Mouse (Mus musculus) cerebellum, adult 18-20 months (tissue): ENCODE data around the gene M1ap.
A peak's percentile ranks its signal among the peaks of the same experiment; 100 is the strongest.

Source experiments
- DNase-seq, 2 experiments: peaks; one replicate each; pipeline ENCODE4 v3.0.0; 2021

Gene M1ap

GRCm38 (mm10) chr6:83038496-83039012 lies 91.9 kb downstream of the M1ap start:
- peak; percentile 87 to 90 for DNase-seq

- no peak for DNase-seq
Observed at GRCm38 (mm10) chr6:83040601-83041000, 93.9 kb downstream of the M1ap start.

- DNase-seq: no peak
Observed at GRCm38 (mm10) chr6:83043561-83043960, 96.9 kb downstream of the M1ap start.

GRCm38 (mm10) chr6:83043993-83044392 lies 97.3 kb downstream of the M1ap start:
- DNase-seq: no peak

GRCm38 (mm10) chr6:83044742-83045141 lies 98.0 kb downstream of the M1ap start:
- DNase-seq: no peak

- no peak for DNase-seq
Observed at GRCm38 (mm10) chr6:83049367-83049766, 102.7 kb downstream of the M1ap start.

- DNase-seq: peak in 1 of 2 experiments; percentile 41
Observed at GRCm38 (mm10) chr6:83053136-83053960, 106.6 kb downstream of the M1ap start.

- peak; percentile 97 for DNase-seq
Observed at GRCm38 (mm10) chr6:83054074-83054851, 107.6 kb downstream of the M1ap start, which contains the start of gene Aup1. Aup1 (plus strand) TSS chr6:83054521.

- no peak for DNase-seq
Observed at GRCm38 (mm10) chr6:83054871-83055431, 108.2 kb downstream of the M1ap start, which contains the start of gene Htra2. Htra2 (minus strand) TSS chr6:83055273.

GRCm38 (mm10) chr6:83057790-83058189 lies 111.1 kb downstream of the M1ap start, which contains the start of gene Dqx1:
Dqx1 (plus strand) TSS chr6:83057844.
- no peak for DNase-seq

GRCm38 (mm10) chr6:83058725-83059124 lies 112.0 kb downstream of the M1ap start:
- no peak for DNase-seq

GRCm38 (mm10) chr6:83065995-83066394 lies 119.3 kb downstream of the M1ap start:
- no peak for DNase-seq

GRCm38 (mm10) chr6:83066441-83066840 lies 119.7 kb downstream of the M1ap start:
- DNase-seq: no peak

GRCm38 (mm10) chr6:83068221-83068620 lies 121.5 kb downstream of the M1ap start:
- no peak for DNase-seq

GRCm38 (mm10) chr6:83068706-83069487 lies 122.2 kb downstream of the M1ap start:
- no peak for DNase-seq

- DNase-seq: no peak
Observed at GRCm38 (mm10) chr6:83069488-83070246, 123.0 kb downstream of the M1ap start.

GRCm38 (mm10) chr6:83070247-83070310 lies 123.4 kb downstream of the M1ap start, which contains the start of gene Tlx2:
Tlx2 (minus strand) TSS chr6:83070293.
- DNase-seq: peak in 1 of 2 experiments; percentile 34

GRCm38 (mm10) chr6:83070311-83071219 lies 123.9 kb downstream of the M1ap start:
- peak in 1 of 2 experiments; percentile 58 for DNase-seq

GRCm38 (mm10) chr6:83071220-83071619 lies 124.5 kb downstream of the M1ap start:
- peak in 1 of 2 experiments; percentile 33 for DNase-seq

GRCm38 (mm10) chr6:83074979-83075378 lies 128.3 kb downstream of the M1ap start:
- DNase-seq: no peak
